Mouse (Mus musculus) limb, embryonic 15.5 days (tissue): ENCODE data around the gene Pianp. TPM values are rescaled to one million over a fixed set of nuclear protein-coding genes. Genes with fewer than 3 reads are reported as not detected.
A peak's percentile ranks its signal among the peaks of the same experiment; 100 is the strongest.

ENCODE experiments used
- ATAC-seq: fragments of 200-750 bp; cut with Nextera tagmentation; 2 replicates; pipeline ENCODE4 v1.8.0; 2017; ENCODE audit warnings: low read depth, moderate TSS enrichment; ENCODE audit not compliant: insufficient number of reproducible peaks, low FRiP score, low TSS enrichment
- H3K27ac ChIP-seq: fragments of 300-500 bp; sonication (generic); 2 replicates; pipeline ENCODE4 v1.5.1; 2015; ENCODE audit warnings: moderate library complexity, mild to moderate bottlenecking, inconsistent platforms
- H3K27me3 ChIP-seq: fragments of 300-500 bp; sonication (generic); 2 replicates; pipeline ENCODE4 v1.6.1; 2015; ENCODE audit warnings: inconsistent platforms
- H3K36me3 ChIP-seq: fragments of 300-500 bp; sonication (generic); 2 replicates; pipeline ENCODE4 v1.6.1; 2015; ENCODE audit warnings: inconsistent platforms
- H3K4me1 ChIP-seq: fragments of 300-500 bp; sonication (generic); 2 replicates; pipeline ENCODE4 v1.6.1; 2015; ENCODE audit warnings: inconsistent platforms
- H3K4me2 ChIP-seq: fragments of 300-500 bp; sonication (generic); 2 replicates; pipeline ENCODE4 v1.6.1; 2015; ENCODE audit warnings: mild to moderate bottlenecking, inconsistent platforms
- H3K4me3 ChIP-seq: fragments of 300-500 bp; sonication (generic); 2 replicates; pipeline ENCODE4 v1.5.1; 2015; ENCODE audit warnings: mild to moderate bottlenecking, inconsistent platforms
- H3K9ac ChIP-seq: fragments of 300-500 bp; sonication (generic); 2 replicates; pipeline ENCODE4 v1.6.1; 2015; ENCODE audit warnings: inconsistent platforms
- H3K9me3 ChIP-seq: fragments of 300-500 bp; sonication (generic); 2 replicates; pipeline ENCODE4 v1.6.1; 2016; ENCODE audit warnings: inconsistent platforms
- WGBS: fragments of 180-500 bp; shearing (Covaris S2); methylation state at CpG from one replicate; pipeline ENCODE4 v1.1.7; 2015; 5-methylcytosine and 5-hydroxymethylcytosine counted together
- polyA plus RNA-seq: library from polyadenylated mRNA; unstranded; fragments of >200 nt; fragmentation: Nextera tagmentation; extraction: Ambion mirVana; gene quantifications from 2 replicates; pipeline ENCODE4 v1.2.1, GENCODE M21; 2015

Pianp gene
- polyA plus RNA-seq, 1 experiment from 2014 or later, result 21.3 TPM

DNA sequence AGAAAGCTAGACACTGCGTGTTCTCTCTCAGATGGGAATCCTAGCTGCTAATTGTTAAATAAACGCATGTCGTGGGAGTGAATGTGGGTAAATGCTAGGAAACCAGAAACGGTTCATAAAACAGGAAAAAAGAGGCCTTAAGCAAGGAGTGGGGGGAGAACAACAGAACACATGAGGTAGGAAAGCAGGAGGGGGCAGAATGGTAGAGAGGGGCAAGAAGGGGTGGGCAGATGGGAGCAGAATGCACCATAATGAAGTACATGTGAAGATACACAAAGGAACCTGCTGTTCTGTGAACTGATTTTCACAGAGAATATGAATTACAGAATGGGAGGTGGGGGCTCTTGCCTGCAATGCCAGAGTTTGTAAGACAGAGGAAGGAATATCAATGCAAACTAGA, 4.3 kb upstream of the Pianp start:
- ATAC-seq, result no peak
- Histone ChIP-seq H3K4me1 (peaks cover 10% of the 10 kb centered on the region), H3K4me2 (no peak overlapping the region), H3K9ac (no peak overlapping the region), H3K9me3 (peaks cover 4% of the 10 kb centered on the region), H3K4me3 (no peak overlapping the region), H3K27me3 (peaks cover 55% of the 10 kb centered on the region), H3K27ac (no peak overlapping the region), H3K36me3 (no peaks in the 10 kb centered on the region)
- WGBS, result 73% methylated on average over 4 of the region's 4 CpGs

- H3K36me3 ChIP-seq, result no peaks in the 10 kb centered on the region
- no peak overlapping the region for H3K4me3 ChIP-seq
- peaks cover 4% of the 10 kb centered on the region for H3K9me3 ChIP-seq
- peaks cover 21% of the 10 kb centered on the region for H3K4me1 ChIP-seq
- H3K27ac ChIP-seq, result no peak overlapping the region
- no peak for ATAC-seq
- H3K27me3 ChIP-seq, result peaks cover 58% of the 10 kb centered on the region
- WGBS, result 82% methylated on average over 9 of the region's 9 CpGs
- no peak overlapping the region for H3K4me2 ChIP-seq
- no peak overlapping the region for H3K9ac ChIP-seq
These were observed 3.1 kb upstream of the Pianp start for GRCm38 (mm10) chr6:124993365-124993764.

- Histone ChIP-seq H3K27me3 (peaks cover 63% of the 10 kb centered on the region), H3K36me3 (no peaks in the 10 kb centered on the region), H3K4me3 (no peak overlapping the region), H3K9me3 (peaks cover 4% of the 10 kb centered on the region), H3K4me2 (no peak overlapping the region), H3K27ac (no peak overlapping the region), H3K4me1 (peaks cover 26% of the 10 kb centered on the region), H3K9ac (no peak overlapping the region)
- 16% methylated on average over 11 of the region's 11 CpGs for WGBS
- no peak for ATAC-seq
These were observed 2.6 kb upstream of the Pianp start for GRCm38 (mm10) chr6:124993876-124994275.

GRCm38 (mm10) chr6:124995246-124995645, 1.2 kb upstream of the Pianp start:
- H3K27me3 ChIP-seq, result peaks cover 75% of the 10 kb centered on the region
- H3K4me1 ChIP-seq, result peaks cover 31% of the 10 kb centered on the region
- no peak overlapping the region for H3K4me3 ChIP-seq
- H3K9me3 ChIP-seq, result peaks cover under 1% of the 10 kb centered on the region; the same call in 1 of the 2 replicates
- no peak overlapping the region for H3K4me2 ChIP-seq
- H3K36me3 ChIP-seq, result 0 out of 2 replicates have a peak, but pooled peaks cover 2% of the 10 kb centered on the region
- H3K27ac ChIP-seq, result no peak overlapping the region
- ATAC-seq, result no peak
- 72% methylated on average over 7 of the region's 7 CpGs for WGBS
- no peak overlapping the region for H3K9ac ChIP-seq

DNA sequence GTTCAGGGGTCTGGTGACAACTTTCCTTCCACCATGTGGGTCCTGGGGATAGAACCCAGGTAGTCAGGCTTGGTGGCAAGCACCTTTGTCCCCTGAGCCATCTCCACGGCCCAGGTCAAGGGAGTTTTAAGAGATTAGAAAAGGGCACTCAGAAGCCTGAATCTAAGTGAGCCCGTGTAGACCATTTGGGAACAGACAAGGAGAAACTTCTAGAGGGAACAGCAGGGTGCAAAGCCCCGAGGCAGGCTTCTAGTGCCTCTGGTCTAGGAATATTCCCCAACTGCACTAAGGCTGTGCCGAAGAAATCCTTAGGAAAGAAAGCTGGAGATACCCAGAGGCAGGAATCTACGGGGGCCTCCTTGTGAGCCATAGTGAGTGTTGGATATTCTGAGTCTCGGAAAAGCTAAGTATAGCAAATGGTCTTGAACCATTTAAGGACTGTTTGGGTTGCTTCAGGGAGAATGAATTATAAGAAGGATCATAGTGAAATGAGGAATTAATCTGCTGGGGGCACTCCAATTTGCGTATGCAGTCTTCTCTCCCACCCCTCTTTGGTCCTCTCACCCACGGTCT, 577 bp upstream of the Pianp start:
- peaks cover 31% of the 10 kb centered on the region for H3K4me1 ChIP-seq
- peak overlapping the region; percentile 65; the same call in 1 of the 2 replicates for H3K4me3 ChIP-seq
- H3K27ac ChIP-seq, result no peak overlapping the region
- H3K27me3 ChIP-seq, result peaks cover 81% of the 10 kb centered on the region
- ATAC-seq, result no peak
- H3K9me3 ChIP-seq, result no peaks in the 10 kb centered on the region
- H3K4me2 ChIP-seq, result peak overlapping the region; percentile 98
- H3K36me3 ChIP-seq, result peaks cover 6% of the 10 kb centered on the region; the same call in 1 of the 2 replicates
- WGBS, result 40% methylated on average over 8 of the region's 8 CpGs
- H3K9ac ChIP-seq, result no peak overlapping the region

DNA sequence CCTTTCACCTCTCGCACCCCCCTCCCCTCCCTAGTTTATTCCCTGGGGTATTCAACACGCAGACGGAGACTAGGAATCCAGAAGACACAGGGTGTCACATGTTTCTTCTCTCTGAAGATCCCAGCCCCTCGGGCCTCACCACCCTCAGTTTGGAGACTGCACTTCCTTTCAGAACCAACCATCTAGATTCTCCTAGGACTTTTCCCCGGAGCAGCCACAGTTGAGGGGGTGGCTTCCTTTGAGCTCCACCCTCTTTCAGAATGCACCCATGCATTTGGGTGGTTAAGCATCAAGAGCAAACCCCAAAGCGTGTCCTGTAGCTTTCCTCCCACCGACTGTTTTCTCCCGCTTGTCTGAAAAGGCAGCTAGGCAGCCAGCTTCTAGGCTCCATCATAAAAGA, 1.6 kb downstream of the Pianp start:
- WGBS, result 7% methylated on average over 8 of the region's 8 CpGs
- H3K4me2 ChIP-seq, result peak overlapping the region; percentile 98
- H3K4me1 ChIP-seq, result peaks cover 31% of the 10 kb centered on the region
- H3K36me3 ChIP-seq, result peaks cover 14% of the 10 kb centered on the region; the same call in 1 of the 2 replicates
- peaks cover 83% of the 10 kb centered on the region for H3K27me3 ChIP-seq
- no peak for ATAC-seq
- H3K9ac ChIP-seq, result no peak overlapping the region
- peak overlapping the region; percentile 65 for H3K4me3 ChIP-seq
- no peaks in the 10 kb centered on the region for H3K9me3 ChIP-seq
- no peak overlapping the region for H3K27ac ChIP-seq

- WGBS, result 31% methylated on average over 14 of the region's 14 CpGs
- Histone ChIP-seq H3K27ac (no peak overlapping the region), H3K4me3 (no peak overlapping the region), H3K9ac (no peak overlapping the region), H3K36me3 (peaks cover 14% of the 10 kb centered on the region; the same call in 1 of the 2 replicates), H3K27me3 (peaks cover 73% of the 10 kb centered on the region), H3K9me3 (no peaks in the 10 kb centered on the region), H3K4me1 (peaks cover 31% of the 10 kb centered on the region), H3K4me2 (0 out of 2 replicates have a peak overlapping the region, but pooled peaks have one; percentile 98)
- no peak for ATAC-seq
These were observed 2.6 kb downstream of the Pianp start for GRCm38 (mm10) chr6:124999091-124999490.

DNA sequence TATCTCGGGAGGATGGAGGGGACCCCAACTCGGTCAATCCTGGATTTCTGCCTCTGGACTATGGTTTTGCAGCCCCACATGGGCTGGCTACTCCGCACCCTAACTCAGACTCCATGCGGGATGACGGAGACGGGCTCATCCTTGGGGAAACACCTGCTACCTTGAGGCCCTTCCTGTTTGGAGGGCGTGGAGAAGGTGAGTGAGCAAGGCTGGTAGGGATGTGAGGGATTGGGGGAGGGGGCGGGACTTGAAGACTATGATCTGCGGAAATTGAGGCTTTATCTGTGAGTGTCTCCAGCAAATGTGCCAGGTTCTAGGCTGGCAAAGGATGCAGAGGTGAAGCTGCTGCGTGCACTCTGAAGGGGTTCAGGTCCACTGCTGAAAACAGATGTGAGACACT, 3.1 kb downstream of the Pianp start:
- 31% methylated on average over 10 of the region's 10 CpGs for WGBS

DNA sequence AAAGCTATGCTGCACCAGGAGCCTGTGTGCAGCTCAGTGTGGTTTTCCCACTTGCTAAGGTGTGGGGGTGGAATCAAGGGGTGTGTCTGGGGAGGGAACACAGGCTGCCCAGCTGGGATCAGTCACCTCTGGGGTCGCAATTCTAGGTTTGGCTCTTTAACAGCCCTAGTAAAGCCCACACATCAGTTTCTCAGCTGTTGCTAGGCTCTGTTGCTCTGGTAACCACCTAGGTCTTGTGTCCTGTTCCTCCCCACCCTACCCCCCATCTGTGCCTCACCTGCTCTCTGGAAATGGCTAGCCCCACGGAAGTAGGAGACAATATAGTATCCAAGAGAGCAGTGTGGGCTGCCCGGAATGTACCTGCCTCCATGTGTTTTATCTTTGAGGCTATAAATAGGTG, 7.2 kb downstream of the Pianp start:
- peaks cover 36% of the 10 kb centered on the region for H3K27me3 ChIP-seq
- 37% methylated on average over 3 of the region's 3 CpGs for WGBS

More for the DNA sequence above, 3.1 kb downstream of the Pianp start:
- H3K4me3 ChIP-seq, result no peak overlapping the region
- no peaks in the 10 kb centered on the region for H3K9me3 ChIP-seq
- H3K27ac ChIP-seq, result no peak overlapping the region
- H3K9ac ChIP-seq, result no peak overlapping the region
- ATAC-seq, result no peak
- peaks cover 68% of the 10 kb centered on the region for H3K27me3 ChIP-seq
- no peak overlapping the region for H3K4me2 ChIP-seq
- peaks cover 31% of the 10 kb centered on the region for H3K4me1 ChIP-seq
- H3K36me3 ChIP-seq, result peaks cover 14% of the 10 kb centered on the region; the same call in 1 of the 2 replicates

GRCm38 (mm10) chr6:125005086-125005485, 8.6 kb downstream of the Pianp start:
- no peak overlapping the region for H3K9ac ChIP-seq
- H3K9me3 ChIP-seq, result no peaks in the 10 kb centered on the region
- ATAC-seq, result no peak
- H3K36me3 ChIP-seq, result peaks cover 12% of the 10 kb centered on the region; the same call in 1 of the 2 replicates
- peak overlapping the region; percentile 57 for H3K27ac ChIP-seq
- WGBS, result 15% methylated on average over 3 of the region's 3 CpGs
- peaks cover 25% of the 10 kb centered on the region for H3K27me3 ChIP-seq
- no peak overlapping the region for H3K4me3 ChIP-seq
- peaks cover 12% of the 10 kb centered on the region; the same call in 1 of the 2 replicates for H3K4me1 ChIP-seq
- H3K4me2 ChIP-seq, result no peak overlapping the region

More for the DNA sequence above, 7.2 kb downstream of the Pianp start:
- Histone ChIP-seq H3K9ac (no peak overlapping the region), H3K4me2 (no peak overlapping the region), H3K4me1 (peaks cover 15% of the 10 kb centered on the region), H3K4me3 (no peak overlapping the region), H3K27ac (no peak overlapping the region), H3K36me3 (peaks cover 14% of the 10 kb centered on the region; the same call in 1 of the 2 replicates), H3K9me3 (no peaks in the 10 kb centered on the region)
- no peak for ATAC-seq

DNA sequence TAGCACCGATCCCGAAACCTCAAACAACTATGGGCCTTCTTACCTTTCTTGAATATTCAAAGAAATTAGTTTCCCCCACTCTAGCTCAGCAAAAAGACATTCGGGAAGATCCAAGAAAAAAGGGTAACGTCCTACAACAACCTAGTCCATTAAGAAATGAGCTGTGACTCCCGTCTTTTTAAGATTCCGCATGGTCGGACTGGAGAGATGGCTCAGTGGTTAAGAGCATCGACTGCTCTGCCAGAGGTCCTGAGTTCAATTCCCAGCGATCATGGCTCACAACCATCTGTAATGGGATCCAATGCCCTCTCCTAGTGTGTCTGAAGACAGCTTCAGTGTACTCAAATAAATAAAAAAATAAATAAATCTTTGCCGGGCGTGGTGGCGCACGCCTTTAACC, 11.6 kb downstream of the Pianp start:
- H3K4me3 ChIP-seq, result peak overlapping the region; percentile 81
- H3K4me1 ChIP-seq, result peaks cover 21% of the 10 kb centered on the region
- H3K9me3 ChIP-seq, result no peaks in the 10 kb centered on the region
- H3K36me3 ChIP-seq, result peaks cover 17% of the 10 kb centered on the region
- H3K4me2 ChIP-seq, result peak overlapping the region; percentile 72
- peak overlapping the region; percentile 65 for H3K9ac ChIP-seq
- H3K27ac ChIP-seq, result peak overlapping the region; percentile 99
- 38% methylated on average over 13 of the region's 13 CpGs for WGBS
- no peak for ATAC-seq
- H3K27me3 ChIP-seq, result no peaks in the 10 kb centered on the region

- H3K4me1 ChIP-seq, result peaks cover 21% of the 10 kb centered on the region
- under 1% methylated on average over 30 of the region's 34 CpGs for WGBS
- ATAC-seq, result peak; percentile 97
These were observed 12.2 kb downstream of the Pianp start for GRCm38 (mm10) chr6:125008586-125009128.

DNA sequence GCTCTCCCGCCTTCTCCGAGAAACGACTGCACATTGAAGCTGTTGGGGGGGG, 12.5 kb downstream of the Pianp start, which contains the start of gene Zfp384:
TSS of gene Zfp384 (plus strand) at position 17 of the 52 bp plus-strand sequence.
- peak within 1 kb of the TSS; percentile 99 for H3K27ac ChIP-seq
- peaks cover 26% of the 10 kb centered on the region for H3K36me3 ChIP-seq
- H3K27me3 ChIP-seq, result no peaks in the 10 kb centered on the region
- H3K9me3 ChIP-seq, result no peaks in the 10 kb centered on the region
- H3K9ac ChIP-seq, result peak within 1 kb of the TSS; percentile 89
- H3K4me3 ChIP-seq, result peak within 1 kb of the TSS; percentile 81
- H3K4me1 ChIP-seq, result peaks cover 21% of the 10 kb centered on the region
- H3K4me2 ChIP-seq, result peak within 1 kb of the TSS; percentile 76
- ATAC-seq, result no peak
- WGBS, result no CpG with 5 or more reads among the region's 3 CpGs

More at GRCm38 (mm10) chr6:125008586-125009128, 12.2 kb downstream of the Pianp start:
- Histone ChIP-seq H3K4me3 (peak overlapping the region; percentile 81), H3K9me3 (no peaks in the 10 kb centered on the region), H3K36me3 (peaks cover 23% of the 10 kb centered on the region), H3K4me2 (peak overlapping the region; percentile 72), H3K27me3 (no peaks in the 10 kb centered on the region), H3K9ac (peak overlapping the region; percentile 89), H3K27ac (peak overlapping the region; percentile 99)
